Mouse (Mus musculus): ENCODE measurements at regions not wholly inside any gene's neighbourhood (a gene's known extent, or its start where the extent isn't known, plus 50 kb on each side); places are given as distances from the start of the nearest gene placed in this dataset.

DNA sequence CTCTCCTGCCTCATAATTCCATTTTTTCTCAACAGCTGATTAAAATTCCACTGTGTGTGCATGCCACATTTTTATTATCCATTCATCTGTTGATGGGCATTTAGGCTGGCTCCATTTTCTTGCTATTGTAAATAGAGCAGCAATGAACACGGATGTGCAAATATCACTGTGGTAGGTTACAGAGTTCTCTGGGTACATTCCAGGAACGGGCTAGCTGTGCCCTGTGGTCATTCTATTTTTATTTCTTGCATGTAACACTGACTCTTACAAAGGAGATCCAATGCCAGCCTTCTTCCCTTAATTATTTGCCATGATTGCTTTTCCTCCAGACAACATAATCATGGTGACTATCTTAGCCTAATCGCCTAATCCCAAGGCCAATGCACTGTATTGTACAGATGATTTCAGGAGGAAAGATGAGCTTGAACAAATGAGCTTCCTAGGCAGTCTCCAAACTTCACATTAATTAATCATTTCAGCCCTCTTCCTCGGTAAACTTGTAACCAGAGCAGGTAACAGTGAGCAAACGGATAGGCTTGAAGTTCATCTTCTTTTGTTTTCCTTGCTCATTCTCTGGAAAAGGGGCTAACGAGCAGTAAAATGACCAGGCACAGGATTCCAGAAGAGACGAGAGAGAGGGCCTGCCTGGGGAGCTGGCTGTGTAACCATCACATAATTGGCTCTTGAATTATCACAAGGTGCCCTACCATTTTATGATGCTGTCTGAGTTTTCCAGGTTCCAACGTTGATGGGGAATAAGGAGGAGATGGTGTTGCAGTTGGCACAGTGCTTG lies 77.6 kb upstream of the Ppp2r3a start:
- H3K27me3 ChIP-seq: no peaks in the 10 kb centered on the region
- no peak overlapping the region for H3K4me2 ChIP-seq (replicated peaks)
- ATAC-seq (ENCODE audit: low FRiP score, low read depth): no peak
- no peak overlapping the region for H3K9ac ChIP-seq (replicated peaks)
- 79% methylated on average over 8 of the region's 8 CpGs for WGBS
- no peaks in the 10 kb centered on the region for H3K4me1 ChIP-seq
- H3K27ac ChIP-seq (replicated peaks): no peak overlapping the region
- H3K36me3 ChIP-seq: no peaks in the 10 kb centered on the region
- no peaks in the 10 kb centered on the region for H3K9me3 ChIP-seq
- no peak overlapping the region for H3K4me3 ChIP-seq

- Histone ChIP-seq H3K4me3 (no peak overlapping the region), H3K9ac (replicated peaks) (no peak overlapping the region), H3K27ac (replicated peaks) (no peak overlapping the region), H3K27me3 (no peaks in the 10 kb centered on the region), H3K9me3 (no peaks in the 10 kb centered on the region), H3K4me1 (no peaks in the 10 kb centered on the region), H3K4me2 (replicated peaks) (no peak overlapping the region), H3K36me3 (no peaks in the 10 kb centered on the region)
- WGBS: 53% methylated on average over 3 of the region's 3 CpGs
- no peak for ATAC-seq (ENCODE audit: low FRiP score, low read depth)
These were observed 75.4 kb upstream of the Ppp2r3a start for GRCm38 (mm10) chr9:101326961-101327360.

DNA sequence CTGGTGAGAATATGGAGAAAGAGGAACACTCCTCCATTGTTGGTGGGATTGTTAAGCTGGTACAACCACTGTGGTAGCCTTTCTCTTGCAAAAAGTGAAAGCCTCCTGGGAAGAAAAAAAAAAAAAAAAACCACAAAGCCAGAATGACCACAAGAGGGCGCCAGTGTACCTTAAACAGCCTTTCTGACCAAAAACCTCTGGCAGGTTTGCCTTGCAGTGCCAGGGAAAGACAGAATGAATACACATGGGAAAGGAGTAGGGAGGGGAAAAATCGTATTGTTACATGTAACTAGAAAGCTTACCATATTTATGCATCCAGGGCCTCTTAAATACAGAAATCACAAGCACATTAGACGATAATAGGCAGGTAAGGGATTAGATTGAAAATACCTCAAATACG lies 62.4 kb upstream of the Ppp2r3a start:
- H3K4me3 ChIP-seq: no peak overlapping the region
- WGBS: 43% methylated on average over 4 of the region's 4 CpGs
- no peaks in the 10 kb centered on the region for H3K4me1 ChIP-seq
- ATAC-seq (ENCODE audit: low FRiP score, low read depth): no peak
- no peak overlapping the region for H3K27ac ChIP-seq (replicated peaks)
- no peaks in the 10 kb centered on the region for H3K36me3 ChIP-seq
- no peak overlapping the region for H3K9ac ChIP-seq (replicated peaks)
- H3K9me3 ChIP-seq: no peaks in the 10 kb centered on the region
- H3K27me3 ChIP-seq: peaks cover 6% of the 10 kb centered on the region; the same call in 1 of the 2 replicates
- no peak overlapping the region for H3K4me2 ChIP-seq (replicated peaks)

- no peaks in the 10 kb centered on the region for H3K27me3 ChIP-seq
- 92% methylated on average over 10 of the region's 10 CpGs for WGBS
- H3K27ac ChIP-seq (replicated peaks): no peak overlapping the region
- no peak overlapping the region for H3K9ac ChIP-seq (replicated peaks)
- H3K9me3 ChIP-seq: no peaks in the 10 kb centered on the region
- ATAC-seq (ENCODE audit: low FRiP score, low read depth): no peak
- H3K36me3 ChIP-seq: no peaks in the 10 kb centered on the region
- H3K4me1 ChIP-seq: no peaks in the 10 kb centered on the region
- H3K4me2 ChIP-seq (replicated peaks): no peak overlapping the region
- no peak overlapping the region for H3K4me3 ChIP-seq
These were observed 54.9 kb upstream of the Ppp2r3a start for GRCm38 (mm10) chr9:101306408-101306935.

- no peak for ATAC-seq (ENCODE audit: low FRiP score, low read depth)
- Histone ChIP-seq H3K36me3 (no peaks in the 10 kb centered on the region), H3K4me3 (no peak overlapping the region), H3K4me1 (no peaks in the 10 kb centered on the region), H3K9ac (replicated peaks) (no peak overlapping the region), H3K9me3 (no peaks in the 10 kb centered on the region), H3K27ac (replicated peaks) (no peak overlapping the region), H3K27me3 (no peaks in the 10 kb centered on the region), H3K4me2 (replicated peaks) (no peak overlapping the region)
- WGBS: 87% methylated on average over 4 of the region's 4 CpGs
These were observed 54.1 kb upstream of the Ppp2r3a start for GRCm38 (mm10) chr9:101305730-101306129.

Data from midbrain, embryonic 12.5 days (tissue).